10 mouse cellular contexts compared by ENCODE assay signal in genomic region chr19:4232651-4233050, GRCm38 (mm10). TPM values are rescaled to one million over a fixed set of nuclear protein-coding genes. Genes with fewer than 3 reads are reported as not detected.
DNase-seq lines count a peak whose midpoint lies in the region; ATAC-seq lines count a peak whose summit lies in the region.
"Had no signal": no experiment of that assay in that cellular context is flagged by ENCODE, and none has a peak within 500 bp of the region (broad histone marks: within the 10 kb centered on the region; RNA-seq: fewer than 3 reads in every experiment).

No protein-coding gene starts in this region.

- H3K27me3 ChIP-seq in forebrain, embryonic 10.5 days (ENCODE audit: poor library complexity, severe bottlenecking) = peaks cover 32% of the 10 kb centered on the region
- no peaks in the 10 kb centered on the region for H3K27me3 ChIP-seq in forebrain, embryonic 11.5 days (ENCODE audit: control insufficient read depth, insufficient read depth, low read length)
- peaks cover 6% of the 10 kb centered on the region for H3K27me3 ChIP-seq in neural tube, embryonic 12.5 days (replicated peaks)
- no peaks in the 10 kb centered on the region; the same call in none of the 2 replicates for H3K27me3 ChIP-seq in liver, embryonic 16.5 days (ENCODE audit: control insufficient read depth, insufficient read depth, low read depth, low read length)

- H3K36me3 ChIP-seq in forebrain, embryonic 10.5 days (replicated peaks) = no peaks in the 10 kb centered on the region
- no peaks in the 10 kb centered on the region for H3K36me3 ChIP-seq in forebrain, embryonic 11.5 days (ENCODE audit: control insufficient read depth, insufficient read depth, low read length)
- H3K36me3 ChIP-seq in neural tube, embryonic 12.5 days = no peaks in the 10 kb centered on the region
- H3K36me3 ChIP-seq in liver, embryonic 16.5 days (ENCODE audit: control insufficient read depth, insufficient read depth) = no peaks in the 10 kb centered on the region

- H3K4me1 ChIP-seq in forebrain, embryonic 10.5 days = peaks cover 25% of the 10 kb centered on the region
- no peaks in the 10 kb centered on the region; the same call in 1 of the 2 replicates for H3K4me1 ChIP-seq in forebrain, embryonic 11.5 days (replicated peaks; ENCODE audit: control insufficient read depth, insufficient read depth, low read length)
- peaks cover 6% of the 10 kb centered on the region for H3K4me1 ChIP-seq in neural tube, embryonic 12.5 days
- H3K4me1 ChIP-seq in liver, embryonic 16.5 days (ENCODE audit: control insufficient read depth, low read depth, low read length) = peaks cover 21% of the 10 kb centered on the region

- WGBS in forebrain, embryonic 10.5 days = 82% methylated on average over 7 of the region's 7 CpGs
- 81% methylated on average over 7 of the region's 7 CpGs for WGBS in forebrain, embryonic 11.5 days
- WGBS in neural tube, embryonic 12.5 days = 80% methylated on average over 7 of the region's 7 CpGs
- 66% methylated on average over 7 of the region's 7 CpGs for WGBS in liver, embryonic 16.5 days (ENCODE audit: insufficient replicate concordance)

- H3K9ac ChIP-seq in forebrain, embryonic 11.5 days (ENCODE audit: low read length) = no peak overlapping the region
- H3K9ac ChIP-seq in neural tube, embryonic 12.5 days = no peak overlapping the region
- peak overlapping the region; percentile 75; the same call in 1 of the 2 replicates for H3K9ac ChIP-seq in liver, embryonic 16.5 days (ENCODE audit: low read depth, low read length)

- H3K4me3 ChIP-seq in forebrain, embryonic 10.5 days = peak overlapping the region; percentile 71
- H3K4me3 ChIP-seq in forebrain, embryonic 11.5 days (ENCODE audit: low read depth, low read length) = no peak overlapping the region
- H3K4me3 ChIP-seq in neural tube, embryonic 12.5 days = no peak overlapping the region
- peak overlapping the region; percentile 72 for H3K4me3 ChIP-seq in liver, embryonic 16.5 days (ENCODE audit: low read depth, low read length)

- H3K27ac ChIP-seq in forebrain, embryonic 10.5 days = no peak overlapping the region
- H3K27ac ChIP-seq in forebrain, embryonic 11.5 days (ENCODE audit: low read depth, low read length) = no peak overlapping the region
- H3K27ac ChIP-seq in neural tube, embryonic 12.5 days = no peak overlapping the region
- peak overlapping the region; percentile 15; the same call in 1 of the 2 replicates for H3K27ac ChIP-seq in liver, embryonic 16.5 days (ENCODE audit: low read length)

- no peak for ATAC-seq in forebrain, embryonic 11.5 days (replicated peaks; ENCODE audit: low FRiP score)
- no peak for ATAC-seq in neural tube, embryonic 12.5 days (ENCODE audit: low FRiP score, low read depth)
- no peak for ATAC-seq in liver, embryonic 16.5 days (ENCODE audit: low read depth)
- ATAC-seq in activated CD4-positive, CD25-positive, alpha-beta regulatory T cell, adult 4 months = no peak

- no peaks in the 10 kb centered on the region for H3K9me3 ChIP-seq in forebrain, embryonic 10.5 days
- H3K9me3 ChIP-seq in forebrain, embryonic 11.5 days (ENCODE audit: control insufficient read depth, low read length) = no peaks in the 10 kb centered on the region
- no peaks in the 10 kb centered on the region for H3K9me3 ChIP-seq in neural tube, embryonic 12.5 days
- no peaks in the 10 kb centered on the region for H3K9me3 ChIP-seq in liver, embryonic 16.5 days (replicated peaks; ENCODE audit: control insufficient read depth, low read length)

- no peak for DNase-seq in forebrain, embryonic 10.5 days (ENCODE audit: extremely low spot score, low spot score)
- DNase-seq in forebrain, embryonic 11.5 days (ENCODE audit: low spot score) = no peak
- no peak for DNase-seq in neural tube, embryonic 10.5 days (ENCODE audit: extremely low spot score, low spot score)
- DNase-seq in adrenal gland, postnatal 36 days = no peak
- DNase-seq in Muller cell, postnatal 12 days (ENCODE audit: inconsistent ontology term) = no peak
- DNase-seq: adrenal gland, adult 8-10 months; right cerebral cortex, postnatal 25 days had no signal

- no peak overlapping the region for H3K4me2 ChIP-seq in forebrain, embryonic 11.5 days (ENCODE audit: low read depth, low read length, severe bottlenecking)
- H3K4me2 ChIP-seq in neural tube, embryonic 12.5 days (replicated peaks) = peak overlapping the region; percentile 84
- peak overlapping the region; percentile 82 for H3K4me2 ChIP-seq in liver, embryonic 16.5 days (ENCODE audit: low read depth, low read length)

RNA-seq across cellular contexts. Expression of gene Pold4, which starts 1.0 kb away (rescaled TPM):
- polyA plus RNA-seq in forebrain, embryonic 10.5 days (2016; fragmentation: Nextera tagmentation; extraction: Ambion mirVana) = 10.4 and 10.6 TPM in 2 replicates
- polyA plus RNA-seq in forebrain, embryonic 11.5 days (2014; fragmentation: Nextera tagmentation; extraction: Ambion mirVana) = 8.0 and 8.8 TPM in 2 replicates
- polyA plus RNA-seq in neural tube, embryonic 12.5 days (2016; fragmentation: Nextera tagmentation; extraction: Ambion mirVana) = 18.7 and 19.8 TPM in 2 replicates
- polyA plus RNA-seq in liver, embryonic 16.5 days (2015; fragmentation: Nextera tagmentation; extraction: Ambion mirVana) = 12.2 and 14.8 TPM in 2 replicates
- 10 to 100 TPM; 50.2 to 54.4 TPM for total RNA-seq in adrenal gland, postnatal 36 days (2021)
- 100 to 1,000 TPM; 117 to 151 TPM for polyA plus RNA-seq in activated CD4-positive, CD25-positive, alpha-beta regulatory T cell, adult 4 months (2017; shearing (Covaris generic))

RNA-seq across cellular contexts. Expression of gene AC109138.7, which starts 18.5 kb away (rescaled TPM):
- polyA plus RNA-seq in forebrain, embryonic 10.5 days (2016; fragmentation: Nextera tagmentation; extraction: Ambion mirVana) = not detected in 2 replicates
- polyA plus RNA-seq in forebrain, embryonic 11.5 days (2014; fragmentation: Nextera tagmentation; extraction: Ambion mirVana) = not detected in 2 replicates
- not detected in 2 replicates for polyA plus RNA-seq in neural tube, embryonic 12.5 days (2016; fragmentation: Nextera tagmentation; extraction: Ambion mirVana)
- not detected in 2 replicates for polyA plus RNA-seq in liver, embryonic 16.5 days (2015; fragmentation: Nextera tagmentation; extraction: Ambion mirVana)
- not detected for total RNA-seq in adrenal gland, postnatal 36 days (2021)
- not detected for polyA plus RNA-seq in activated CD4-positive, CD25-positive, alpha-beta regulatory T cell, adult 4 months (2017; shearing (Covaris generic))
- total RNA-seq: adrenal gland, adult 8-10 months had no signal

RNA-seq across cellular contexts. Expression of gene Clcf1, which starts 18.6 kb away (rescaled TPM):
- 0.86 and 1.1 TPM in 2 replicates for polyA plus RNA-seq in forebrain, embryonic 10.5 days (2016; fragmentation: Nextera tagmentation; extraction: Ambion mirVana)
- 1.0 and 1.8 TPM in 2 replicates for polyA plus RNA-seq in forebrain, embryonic 11.5 days (2014; fragmentation: Nextera tagmentation; extraction: Ambion mirVana)
- polyA plus RNA-seq in neural tube, embryonic 12.5 days (2016; fragmentation: Nextera tagmentation; extraction: Ambion mirVana) = 0.87 and 0.95 TPM in 2 replicates
- polyA plus RNA-seq in liver, embryonic 16.5 days (2015; fragmentation: Nextera tagmentation; extraction: Ambion mirVana) = 0.39 and 0.61 TPM in 2 replicates
- total RNA-seq in adrenal gland, postnatal 36 days (2021) = 10 to 100 TPM in 1 of 2 experiments, 1 to 10 TPM in 1; 6.3 to 17.4 TPM
- 10 to 100 TPM; 19.7 to 29.7 TPM for polyA plus RNA-seq in activated CD4-positive, CD25-positive, alpha-beta regulatory T cell, adult 4 months (2017; shearing (Covaris generic))

RNA-seq across cellular contexts. Expression of gene Rad9a, which starts 31.2 kb away (rescaled TPM):
- polyA plus RNA-seq in forebrain, embryonic 10.5 days (2016; fragmentation: Nextera tagmentation; extraction: Ambion mirVana) = 57.4 and 67.1 TPM in 2 replicates
- polyA plus RNA-seq in forebrain, embryonic 11.5 days (2014; fragmentation: Nextera tagmentation; extraction: Ambion mirVana) = 49.9 and 52.6 TPM in 2 replicates
- polyA plus RNA-seq in neural tube, embryonic 12.5 days (2016; fragmentation: Nextera tagmentation; extraction: Ambion mirVana) = 25.9 and 34.0 TPM in 2 replicates
- 14.1 and 14.2 TPM in 2 replicates for polyA plus RNA-seq in liver, embryonic 16.5 days (2015; fragmentation: Nextera tagmentation; extraction: Ambion mirVana)
- total RNA-seq in adrenal gland, postnatal 36 days (2021) = 1 to 10 TPM; 7.6 TPM
- 10 to 100 TPM; 37.7 to 40.3 TPM for polyA plus RNA-seq in activated CD4-positive, CD25-positive, alpha-beta regulatory T cell, adult 4 months (2017; shearing (Covaris generic))

RNA-seq across cellular contexts. Expression of gene Ssh3, which starts 36.3 kb away (rescaled TPM):
- 3.1 and 3.6 TPM in 2 replicates for polyA plus RNA-seq in forebrain, embryonic 10.5 days (2016; fragmentation: Nextera tagmentation; extraction: Ambion mirVana)
- polyA plus RNA-seq in forebrain, embryonic 11.5 days (2014; fragmentation: Nextera tagmentation; extraction: Ambion mirVana) = 3.3 and 4.2 TPM in 2 replicates
- 5.9 and 7.0 TPM in 2 replicates for polyA plus RNA-seq in neural tube, embryonic 12.5 days (2016; fragmentation: Nextera tagmentation; extraction: Ambion mirVana)
- 2.1 TPM in 2 replicates for polyA plus RNA-seq in liver, embryonic 16.5 days (2015; fragmentation: Nextera tagmentation; extraction: Ambion mirVana)
- 10 to 100 TPM; 28.1 to 30.1 TPM for total RNA-seq in adrenal gland, postnatal 36 days (2021)
- 10 to 100 TPM in 1 of 2 experiments, 1 to 10 TPM in 1; 8.8 to 11.4 TPM for polyA plus RNA-seq in activated CD4-positive, CD25-positive, alpha-beta regulatory T cell, adult 4 months (2017; shearing (Covaris generic))

Comparison
In these comparisons a context has a peak if more than half of its experiments do, and no peak if none do; other contexts are left out.
1. H3K4me3 ChIP-seq: peak in forebrain, embryonic 10.5 days (single experiment) and liver, embryonic 16.5 days (single experiment); none in forebrain, embryonic 11.5 days (single experiment) and neural tube, embryonic 12.5 days (single experiment).